Mouse (Mus musculus): ENCODE measurements around the gene Chat. TPM values are rescaled to one million over a fixed set of nuclear protein-coding genes. Genes with fewer than 3 reads are reported as not detected.

Chat gene
- polyA plus RNA-seq (2015; fragmentation: Nextera tagmentation; extraction: Ambion mirVana), result not detected in 2 replicates

GRCm38 (mm10) chr14:32465889-32466288 is at the start of gene Chat:
TSS of gene Chat (minus strand) at chr14:32465989.
- no peak for DNase-seq
- no peak for ATAC-seq (ENCODE audit: low read depth)
- Histone ChIP-seq H3K27ac (no peak within 1 kb of the TSS), H3K9ac (no peak within 1 kb of the TSS), H3K4me3 (replicated peaks) (0 out of 2 replicates have a peak within 1 kb of the TSS, but pooled peaks have one; percentile 8), H3K9me3 (replicated peaks) (no peaks in the 10 kb centered on the region), H3K4me1 (replicated peaks) (no peaks in the 10 kb centered on the region), H3K27me3 (peaks cover 76% of the 10 kb centered on the region), H3K36me3 (no peaks in the 10 kb centered on the region), H3K4me2 (0 out of 2 replicates have a peak within 1 kb of the TSS, but pooled peaks have one; percentile 29)
- WGBS (ENCODE audit: insufficient replicate concordance), result 16% methylated on average over 13 of the region's 13 CpGs

GRCm38 (mm10) chr14:32513336-32514032 is 47.7 kb upstream of the Chat start, which contains the start of gene Ercc6:
TSS of gene Ercc6 (plus strand) at chr14:32513521.
- WGBS (ENCODE audit: insufficient replicate concordance), result under 1% methylated on average over 62 of the region's 62 CpGs
- peak; percentile 87 for DNase-seq
- Histone ChIP-seq H3K9ac (peak within 1 kb of the TSS; percentile 79), H3K27ac (peak within 1 kb of the TSS; percentile 73), H3K27me3 (no peaks in the 10 kb centered on the region), H3K9me3 (replicated peaks) (no peaks in the 10 kb centered on the region), H3K4me1 (replicated peaks) (peaks cover 30% of the 10 kb centered on the region), H3K4me3 (replicated peaks) (peak within 1 kb of the TSS; percentile 77), H3K4me2 (peak within 1 kb of the TSS; percentile 80), H3K36me3 (peaks cover 17% of the 10 kb centered on the region)
- peak; percentile 93 for ATAC-seq (ENCODE audit: low read depth)

- DNase-seq (no peak), ATAC-seq (ENCODE audit: low read depth) (peak; percentile 10; the same call in 1 of the 2 replicates)
- H3K4me1 ChIP-seq (replicated peaks), result peaks cover 36% of the 10 kb centered on the region
- peaks cover 14% of the 10 kb centered on the region for H3K36me3 ChIP-seq
- peak overlapping the region; percentile 79; the same call in 1 of the 2 replicates for H3K9ac ChIP-seq
- H3K27ac ChIP-seq, result no peak overlapping the region
- no peaks in the 10 kb centered on the region for H3K27me3 ChIP-seq
- H3K9me3 ChIP-seq (replicated peaks), result no peaks in the 10 kb centered on the region
- peak overlapping the region; percentile 80 for H3K4me2 ChIP-seq
- 42% methylated on average over 9 of the region's 9 CpGs for WGBS (ENCODE audit: insufficient replicate concordance)
- H3K4me3 ChIP-seq (replicated peaks), result peak overlapping the region; percentile 77
Observed at GRCm38 (mm10) chr14:32512912-32513311, 47.1 kb upstream of the Chat start.

- Histone ChIP-seq H3K36me3 (no peaks in the 10 kb centered on the region), H3K9ac (no peak overlapping the region), H3K4me2 (no peak overlapping the region), H3K9me3 (replicated peaks) (no peaks in the 10 kb centered on the region), H3K27ac (no peak overlapping the region), H3K27me3 (no peaks in the 10 kb centered on the region), H3K4me1 (replicated peaks) (peaks cover 33% of the 10 kb centered on the region), H3K4me3 (replicated peaks) (no peak overlapping the region)
- WGBS (ENCODE audit: insufficient replicate concordance), result 73% methylated on average over 6 of the region's 6 CpGs
- DNase-seq (no peak), ATAC-seq (ENCODE audit: low read depth) (no peak)
Observed at GRCm38 (mm10) chr14:32509443-32509961, 43.7 kb upstream of the Chat start.

GRCm38 (mm10) chr14:32508105-32508835 is 42.5 kb upstream of the Chat start:
- Histone ChIP-seq H3K9ac (no peak overlapping the region), H3K4me2 (peak overlapping the region; percentile 28), H3K27ac (no peak overlapping the region), H3K4me1 (replicated peaks) (peaks cover 27% of the 10 kb centered on the region), H3K4me3 (replicated peaks) (no peak overlapping the region), H3K36me3 (no peaks in the 10 kb centered on the region), H3K27me3 (no peaks in the 10 kb centered on the region), H3K9me3 (replicated peaks) (no peaks in the 10 kb centered on the region)
- 19% methylated on average over 10 of the region's 10 CpGs for WGBS (ENCODE audit: insufficient replicate concordance)
- DNase-seq (peak; percentile 63), ATAC-seq (ENCODE audit: low read depth) (peak; percentile 74)

GRCm38 (mm10) chr14:32507216-32507615 is 41.4 kb upstream of the Chat start:
- Histone ChIP-seq H3K4me1 (replicated peaks) (peaks cover 21% of the 10 kb centered on the region), H3K4me3 (replicated peaks) (no peak overlapping the region), H3K27ac (no peak overlapping the region), H3K9me3 (replicated peaks) (no peaks in the 10 kb centered on the region), H3K4me2 (no peak overlapping the region), H3K27me3 (no peaks in the 10 kb centered on the region), H3K9ac (no peak overlapping the region), H3K36me3 (no peaks in the 10 kb centered on the region)
- WGBS (ENCODE audit: insufficient replicate concordance), result 62% methylated on average over 4 of the region's 4 CpGs
- no peak for ATAC-seq (ENCODE audit: low read depth)
- no peak for DNase-seq

GRCm38 (mm10) chr14:32506329-32506728 is 40.5 kb upstream of the Chat start:
- no peaks in the 10 kb centered on the region for H3K36me3 ChIP-seq
- 66% methylated on average over 10 of the region's 10 CpGs for WGBS (ENCODE audit: insufficient replicate concordance)
- H3K27ac ChIP-seq, result no peak overlapping the region
- no peak for DNase-seq
- no peak overlapping the region for H3K9ac ChIP-seq
- no peak overlapping the region for H3K4me3 ChIP-seq (replicated peaks)
- no peak overlapping the region for H3K4me2 ChIP-seq
- no peak for ATAC-seq (ENCODE audit: low read depth)
- H3K27me3 ChIP-seq, result no peaks in the 10 kb centered on the region
- peaks cover 21% of the 10 kb centered on the region for H3K4me1 ChIP-seq (replicated peaks)
- no peaks in the 10 kb centered on the region for H3K9me3 ChIP-seq (replicated peaks)

GRCm38 (mm10) chr14:32503897-32504296 is 38.1 kb upstream of the Chat start:
- no peak overlapping the region for H3K27ac ChIP-seq
- H3K9ac ChIP-seq, result no peak overlapping the region
- H3K27me3 ChIP-seq, result no peaks in the 10 kb centered on the region
- peaks cover 18% of the 10 kb centered on the region for H3K4me1 ChIP-seq (replicated peaks)
- no peak overlapping the region for H3K4me2 ChIP-seq
- no peaks in the 10 kb centered on the region for H3K36me3 ChIP-seq
- 68% methylated on average over 1 of the region's 1 CpGs for WGBS (ENCODE audit: insufficient replicate concordance)
- DNase-seq, result no peak
- no peak overlapping the region for H3K4me3 ChIP-seq (replicated peaks)
- no peak for ATAC-seq (ENCODE audit: low read depth)
- H3K9me3 ChIP-seq (replicated peaks), result no peaks in the 10 kb centered on the region

GRCm38 (mm10) chr14:32502764-32503688 is 37.2 kb upstream of the Chat start:
- 60% methylated on average over 9 of the region's 9 CpGs for WGBS (ENCODE audit: insufficient replicate concordance)
- DNase-seq (no peak), ATAC-seq (ENCODE audit: low read depth) (no peak)
- H3K4me3 ChIP-seq (replicated peaks), result no peak overlapping the region
- H3K36me3 ChIP-seq, result no peaks in the 10 kb centered on the region
- no peak overlapping the region for H3K4me2 ChIP-seq
- no peak overlapping the region for H3K9ac ChIP-seq
- no peaks in the 10 kb centered on the region for H3K27me3 ChIP-seq
- no peaks in the 10 kb centered on the region for H3K9me3 ChIP-seq (replicated peaks)
- no peak overlapping the region for H3K27ac ChIP-seq
- peaks cover 9% of the 10 kb centered on the region for H3K4me1 ChIP-seq (replicated peaks)

- ATAC-seq (ENCODE audit: low read depth) (no peak), DNase-seq (no peak)
- H3K27me3 ChIP-seq, result no peaks in the 10 kb centered on the region
- H3K27ac ChIP-seq, result no peak overlapping the region
- no peaks in the 10 kb centered on the region for H3K4me1 ChIP-seq (replicated peaks)
- no peak overlapping the region for H3K9ac ChIP-seq
- no peak overlapping the region for H3K4me2 ChIP-seq
- H3K4me3 ChIP-seq (replicated peaks), result no peak overlapping the region
- WGBS (ENCODE audit: insufficient replicate concordance), result 39% methylated on average over 2 of the region's 2 CpGs
- H3K36me3 ChIP-seq, result no peaks in the 10 kb centered on the region
- no peaks in the 10 kb centered on the region for H3K9me3 ChIP-seq (replicated peaks)
Observed at GRCm38 (mm10) chr14:32501303-32501702, 35.5 kb upstream of the Chat start.

Measured in liver, embryonic 13.5 days (tissue).